Mouse (Mus musculus) heart, embryonic 12.5 days (tissue): ENCODE results near the gene Tiam1. TPM values are rescaled to one million over a fixed set of nuclear protein-coding genes. Genes with fewer than 3 reads are reported as not detected.

ENCODE experiments used
- ATAC-seq: fragments of 200-750 bp; cut with Nextera tagmentation; 2 replicates; pipeline ENCODE4 v1.8.0; 2017; ENCODE audit warnings: moderate TSS enrichment, moderate library complexity; ENCODE audit not compliant: insufficient number of reproducible peaks, low FRiP score
- H3K27ac ChIP-seq: fragments of 300-500 bp; sonication (generic); 2 replicates; pipeline ENCODE4 v1.5.1; 2016; ENCODE audit warnings: mild to moderate bottlenecking, moderate library complexity; ENCODE audit not compliant: poor library complexity, severe bottlenecking
- H3K27me3 ChIP-seq: fragments of 300-500 bp; sonication (generic); replicated peaks from 2 replicates; pipeline ENCODE4 v1.6.1; 2016; ENCODE audit warnings: mild to moderate bottlenecking, moderate library complexity
- H3K36me3 ChIP-seq: fragments of 300-500 bp; sonication (generic); 2 replicates; pipeline ENCODE4 v1.6.1; 2016; ENCODE audit warnings: mild to moderate bottlenecking, moderate library complexity
- H3K4me1 ChIP-seq: fragments of 300-500 bp; sonication (generic); replicated peaks from 2 replicates; pipeline ENCODE4 v1.6.1; 2016; ENCODE audit warnings: mild to moderate bottlenecking
- H3K4me2 ChIP-seq: fragments of 300-500 bp; sonication (generic); 2 replicates; pipeline ENCODE4 v1.6.1; 2016; ENCODE audit warnings: mild to moderate bottlenecking, moderate library complexity
- H3K4me3 ChIP-seq: fragments of 300-500 bp; sonication (generic); 2 replicates; pipeline ENCODE4 v1.5.1; 2016; ENCODE audit warnings: mild to moderate bottlenecking
- H3K9ac ChIP-seq: fragments of 300-500 bp; sonication (generic); 2 replicates; pipeline ENCODE4 v1.6.1; 2016; ENCODE audit warnings: mild to moderate bottlenecking, moderate library complexity
- H3K9me3 ChIP-seq: fragments of 300-500 bp; sonication (generic); replicated peaks from 2 replicates; pipeline ENCODE4 v1.6.1; 2016; ENCODE audit warnings: mild to moderate bottlenecking, moderate library complexity
- WGBS: fragments of 180-500 bp; shearing (Covaris S2); methylation state at CpG from one replicate; pipeline ENCODE4 v1.1.7; 2016; 5-methylcytosine and 5-hydroxymethylcytosine counted together
- polyA plus RNA-seq: library from polyadenylated mRNA; unstranded; fragments of >200 nt; fragmentation: Nextera tagmentation; extraction: Ambion mirVana; gene quantifications from 2 replicates; pipeline ENCODE4 v1.2.1, GENCODE M21; 2016

The Tiam1 gene
- polyA plus RNA-seq, 1 experiment from 2014 or later, result 16.9 TPM

DNA sequence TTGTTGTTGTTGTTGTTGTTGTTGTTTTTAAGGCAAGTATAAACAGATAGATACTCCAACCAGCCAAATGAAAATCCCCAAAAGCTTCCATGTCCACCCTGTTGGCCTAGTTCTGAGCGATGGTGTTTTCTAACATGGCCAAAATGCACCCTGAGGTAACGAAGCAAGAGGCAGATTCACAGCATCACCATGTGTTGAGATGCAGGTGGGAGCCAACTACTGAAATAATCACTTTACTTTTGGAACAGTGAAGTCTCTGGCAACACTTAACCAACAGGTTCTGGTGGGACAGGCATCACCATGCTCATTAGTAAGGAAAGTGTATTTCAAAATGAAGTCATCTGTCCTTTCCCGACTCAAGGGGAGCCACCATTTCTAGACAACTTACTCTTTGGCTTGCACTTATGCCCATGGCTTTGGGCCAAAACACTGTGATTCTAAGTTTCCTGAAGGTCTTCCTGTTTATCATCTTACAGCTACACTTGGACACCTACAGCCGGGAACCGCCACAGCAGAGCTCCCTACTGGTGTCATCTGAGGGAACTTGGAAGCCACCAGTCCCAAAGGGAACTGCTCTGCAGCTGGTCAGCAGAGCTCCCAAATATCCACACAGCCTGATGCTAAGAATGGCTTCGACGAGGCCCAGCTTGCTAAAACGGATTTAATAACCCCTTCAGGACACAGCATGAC is 230.7 kb downstream of the Tiam1 start:
- ATAC-seq, result no peak
- Histone ChIP-seq H3K4me2 (no peak overlapping the region), H3K27me3 (no peaks in the 10 kb centered on the region), H3K36me3 (no peaks in the 10 kb centered on the region), H3K9me3 (no peaks in the 10 kb centered on the region), H3K27ac (no peak overlapping the region), H3K9ac (no peak overlapping the region), H3K4me1 (peaks cover 11% of the 10 kb centered on the region), H3K4me3 (no peak overlapping the region)
- 73% methylated on average over 8 of the region's 8 CpGs for WGBS

DNA sequence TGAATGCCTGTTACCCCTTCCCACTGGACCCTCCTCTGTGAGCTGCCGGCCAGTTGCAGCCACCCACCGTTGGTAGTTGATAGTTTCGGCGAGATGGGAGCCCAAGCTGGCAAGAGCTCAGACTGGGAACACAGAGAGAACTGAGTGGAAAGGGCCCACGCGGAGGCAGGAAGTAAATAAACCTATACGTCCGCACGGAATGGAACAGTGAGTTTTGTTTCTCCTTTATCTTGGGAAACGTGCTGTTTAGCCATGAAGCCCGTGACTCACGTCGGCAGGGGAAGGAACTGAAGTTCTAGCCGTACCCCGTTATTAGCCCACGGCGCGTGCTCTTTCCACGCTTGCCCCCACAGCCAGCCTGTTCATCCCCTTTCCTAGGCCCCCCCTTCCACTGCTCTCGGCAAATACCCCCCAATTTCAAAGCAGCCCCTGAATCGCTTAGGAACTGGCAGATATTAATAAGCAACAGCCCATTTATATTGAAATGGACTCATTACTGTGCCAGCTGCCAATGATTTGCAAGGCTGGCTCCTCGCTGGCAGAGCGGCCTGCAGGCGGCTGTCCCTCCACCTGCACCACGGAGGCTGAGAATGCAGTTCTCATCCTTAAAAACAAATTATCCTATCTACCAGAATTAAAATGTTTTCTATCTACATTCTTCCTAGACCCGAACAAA is 234.0 kb downstream of the Tiam1 start:
- no peak overlapping the region for H3K27ac ChIP-seq
- no peaks in the 10 kb centered on the region for H3K36me3 ChIP-seq
- H3K4me2 ChIP-seq, result 0 out of 2 replicates have a peak overlapping the region, but pooled peaks have one; percentile 2
- WGBS, result 61% methylated on average over 26 of the region's 26 CpGs
- no peaks in the 10 kb centered on the region for H3K9me3 ChIP-seq
- peaks cover 11% of the 10 kb centered on the region for H3K4me1 ChIP-seq
- H3K4me3 ChIP-seq, result no peak overlapping the region
- no peaks in the 10 kb centered on the region for H3K27me3 ChIP-seq
- H3K9ac ChIP-seq, result no peak overlapping the region
- ATAC-seq, result no peak

DNA sequence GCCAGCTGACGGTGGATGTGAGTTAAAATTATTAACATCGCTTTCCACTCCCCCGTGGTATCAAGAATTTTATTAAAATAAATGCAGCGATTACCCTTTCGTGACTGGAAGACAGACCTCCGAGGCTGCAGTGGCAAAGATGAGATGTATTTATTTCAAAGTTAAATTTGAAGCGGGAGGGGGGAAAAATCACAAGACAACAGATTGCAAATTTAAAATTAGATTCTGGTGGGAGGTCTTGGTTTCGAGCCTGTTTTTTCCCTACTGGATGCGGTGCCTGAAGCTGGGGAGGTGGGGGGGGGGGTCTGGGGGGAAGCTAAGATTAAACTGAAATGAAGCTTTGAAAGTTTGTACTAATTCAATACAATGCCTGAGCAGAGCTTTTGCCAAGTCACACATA is 235.9 kb downstream of the Tiam1 start:
- Histone ChIP-seq H3K4me2 (no peak overlapping the region), H3K4me3 (no peak overlapping the region), H3K9ac (no peak overlapping the region), H3K9me3 (no peaks in the 10 kb centered on the region), H3K36me3 (no peaks in the 10 kb centered on the region), H3K27me3 (no peaks in the 10 kb centered on the region), H3K27ac (no peak overlapping the region), H3K4me1 (peaks cover 6% of the 10 kb centered on the region)
- 87% methylated on average over 9 of the region's 9 CpGs for WGBS
- ATAC-seq, result no peak

DNA sequence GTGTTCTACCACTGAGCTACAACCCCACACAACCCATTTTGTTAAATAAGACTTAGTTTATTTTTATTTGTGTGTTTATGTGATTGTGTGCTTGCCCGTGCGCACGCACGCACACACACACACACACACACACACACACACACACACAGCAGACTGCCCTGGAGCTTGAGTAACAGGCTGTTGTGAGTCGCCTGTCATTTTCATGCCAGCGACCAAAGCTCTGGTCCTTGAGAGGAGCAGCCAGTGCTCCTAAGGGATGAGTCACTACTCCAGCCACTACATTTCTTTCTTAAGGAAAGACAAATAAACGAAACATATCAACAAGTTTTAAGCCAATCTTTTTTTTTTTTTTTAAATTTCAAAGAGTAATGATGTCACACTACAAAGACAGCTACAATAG is 236.7 kb downstream of the Tiam1 start:
- Histone ChIP-seq H3K4me2 (no peak overlapping the region), H3K4me1 (peaks cover under 1% of the 10 kb centered on the region), H3K9me3 (no peaks in the 10 kb centered on the region), H3K27ac (no peak overlapping the region), H3K9ac (no peak overlapping the region), H3K36me3 (no peaks in the 10 kb centered on the region), H3K27me3 (no peaks in the 10 kb centered on the region), H3K4me3 (no peak overlapping the region)
- WGBS, result 86% methylated on average over 7 of the region's 7 CpGs
- ATAC-seq, result no peak

DNA sequence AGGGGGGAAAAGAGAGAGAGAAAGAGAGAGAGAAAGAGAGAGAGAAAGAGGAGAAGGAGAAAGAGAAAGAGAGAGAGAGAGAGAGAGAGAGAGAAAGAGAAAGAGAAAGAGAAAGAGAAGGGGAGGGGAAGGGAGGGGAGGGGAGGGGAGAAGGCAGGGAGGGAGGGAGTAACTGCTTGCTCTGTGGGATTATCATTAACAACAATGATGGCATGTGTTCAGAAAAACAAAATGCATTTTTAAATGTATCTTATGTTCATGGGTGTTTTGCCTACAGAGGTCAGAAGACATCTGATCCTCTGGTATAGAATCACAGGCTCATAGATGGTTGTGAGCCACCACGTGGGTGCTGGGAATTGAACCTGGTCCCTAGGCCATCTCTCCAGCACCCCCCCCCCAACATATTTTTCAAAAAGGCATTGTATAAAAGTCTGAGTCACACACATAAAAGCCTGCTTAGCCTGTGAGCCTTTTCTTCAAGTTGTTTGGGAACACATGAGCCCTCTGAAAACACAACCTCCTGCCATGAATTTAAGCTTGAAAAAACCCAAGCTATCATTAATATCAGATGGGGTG is 237.8 kb downstream of the Tiam1 start:
- no peaks in the 10 kb centered on the region for H3K9me3 ChIP-seq
- no peak overlapping the region for H3K27ac ChIP-seq
- no peak for ATAC-seq

DNA sequence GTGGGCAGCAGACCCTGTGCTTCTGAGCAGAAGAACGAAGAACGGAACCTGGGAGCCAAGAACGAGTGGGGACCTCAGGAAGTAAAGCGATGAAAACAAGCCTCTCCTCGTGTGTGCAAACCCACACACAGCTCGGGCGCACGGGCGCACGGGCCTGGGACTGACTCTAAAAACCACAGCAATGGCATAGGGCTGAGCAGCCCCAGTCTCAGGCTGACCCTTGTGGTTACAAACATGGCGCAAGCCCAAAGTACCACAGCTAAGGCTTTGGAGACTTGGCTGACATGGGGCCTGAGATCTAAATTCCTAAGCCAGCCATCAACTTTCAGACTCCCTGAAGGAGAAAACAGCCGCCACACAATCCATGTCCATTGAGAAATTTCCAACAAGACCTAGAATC is 239.4 kb downstream of the Tiam1 start:
- no peaks in the 10 kb centered on the region for H3K4me1 ChIP-seq
- H3K4me2 ChIP-seq, result no peak overlapping the region
- 90% methylated on average over 12 of the region's 12 CpGs for WGBS
- no peak overlapping the region for H3K4me3 ChIP-seq
- no peak for ATAC-seq
- H3K9me3 ChIP-seq, result no peaks in the 10 kb centered on the region
- no peaks in the 10 kb centered on the region for H3K36me3 ChIP-seq
- no peaks in the 10 kb centered on the region for H3K27me3 ChIP-seq
- H3K9ac ChIP-seq, result no peak overlapping the region
- no peak overlapping the region for H3K27ac ChIP-seq

More for the DNA sequence above, 237.8 kb downstream of the Tiam1 start:
- no peaks in the 10 kb centered on the region for H3K36me3 ChIP-seq
- H3K4me3 ChIP-seq, result no peak overlapping the region
- H3K4me1 ChIP-seq, result no peaks in the 10 kb centered on the region; the same call in 1 of the 2 replicates
- no peaks in the 10 kb centered on the region for H3K27me3 ChIP-seq
- no peak overlapping the region for H3K4me2 ChIP-seq
- 92% methylated on average over 1 of the region's 1 CpGs for WGBS
- no peak overlapping the region for H3K9ac ChIP-seq

DNA sequence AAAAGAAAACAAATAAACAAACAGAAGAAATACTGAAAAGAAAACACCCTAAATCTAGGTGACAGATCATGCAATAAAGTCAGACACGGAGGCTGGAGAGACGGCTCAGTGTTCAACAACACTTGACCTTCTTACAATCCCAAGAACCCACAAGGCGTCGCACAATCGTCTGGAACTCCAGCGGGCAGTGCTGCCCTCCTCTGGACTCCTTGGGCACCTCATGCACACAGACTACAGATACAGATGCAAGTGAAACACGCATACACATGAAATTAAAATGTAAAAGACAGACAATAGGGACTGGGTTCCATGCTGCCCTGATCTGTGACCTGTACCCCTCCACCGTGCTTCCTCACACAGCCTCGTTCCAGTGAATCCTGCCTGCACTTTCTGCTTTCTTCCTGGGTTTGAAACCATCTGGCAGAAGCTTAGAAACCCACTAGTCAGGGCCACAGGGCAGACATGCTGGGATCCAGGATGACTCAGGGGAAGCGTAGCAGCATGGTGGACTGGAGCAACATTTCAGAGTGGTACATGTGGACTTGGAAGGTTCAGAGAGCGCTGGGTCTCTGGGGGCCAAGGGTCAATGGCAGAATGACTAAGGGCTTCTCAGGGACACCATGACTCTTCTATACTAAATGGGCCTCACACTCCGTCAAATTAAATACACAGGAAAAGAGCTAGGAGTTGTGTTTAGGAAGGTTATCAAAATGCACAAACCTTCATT is 240.8 kb downstream of the Tiam1 start:
- no peaks in the 10 kb centered on the region for H3K4me1 ChIP-seq
- 92% methylated on average over 12 of the region's 12 CpGs for WGBS
- no peaks in the 10 kb centered on the region for H3K27me3 ChIP-seq
- no peaks in the 10 kb centered on the region; the same call in 1 of the 2 replicates for H3K36me3 ChIP-seq
- no peak overlapping the region for H3K4me2 ChIP-seq
- no peak overlapping the region for H3K9ac ChIP-seq
- H3K4me3 ChIP-seq, result no peak overlapping the region
- H3K9me3 ChIP-seq, result no peaks in the 10 kb centered on the region
- no peak for ATAC-seq
- H3K27ac ChIP-seq, result no peak overlapping the region

DNA sequence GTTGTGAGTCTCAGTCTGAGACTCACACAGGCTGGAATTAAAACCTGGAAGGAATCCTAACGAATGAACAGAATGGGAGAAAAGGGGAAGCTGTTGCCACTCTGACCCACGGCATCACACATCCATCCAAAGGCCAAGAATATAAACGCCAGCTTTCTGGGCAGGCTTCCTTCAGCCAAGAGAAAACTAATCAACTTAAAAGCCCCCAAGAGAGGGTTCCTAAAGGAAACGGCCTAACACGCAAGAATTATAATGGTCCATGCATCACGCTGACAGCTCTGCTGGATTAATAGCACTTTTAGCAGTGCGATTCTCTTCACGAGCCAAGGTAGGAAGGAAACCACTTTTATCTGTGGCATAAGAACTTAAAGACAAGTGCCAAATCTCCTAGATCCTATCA is 242.9 kb downstream of the Tiam1 start:
- ATAC-seq, result no peak
- Histone ChIP-seq H3K27me3 (no peaks in the 10 kb centered on the region), H3K9ac (no peak overlapping the region), H3K4me1 (no peaks in the 10 kb centered on the region), H3K9me3 (no peaks in the 10 kb centered on the region), H3K27ac (no peak overlapping the region), H3K36me3 (no peaks in the 10 kb centered on the region; the same call in 1 of the 2 replicates), H3K4me2 (no peak overlapping the region), H3K4me3 (no peak overlapping the region)
- WGBS, result 71% methylated on average over 8 of the region's 8 CpGs

DNA sequence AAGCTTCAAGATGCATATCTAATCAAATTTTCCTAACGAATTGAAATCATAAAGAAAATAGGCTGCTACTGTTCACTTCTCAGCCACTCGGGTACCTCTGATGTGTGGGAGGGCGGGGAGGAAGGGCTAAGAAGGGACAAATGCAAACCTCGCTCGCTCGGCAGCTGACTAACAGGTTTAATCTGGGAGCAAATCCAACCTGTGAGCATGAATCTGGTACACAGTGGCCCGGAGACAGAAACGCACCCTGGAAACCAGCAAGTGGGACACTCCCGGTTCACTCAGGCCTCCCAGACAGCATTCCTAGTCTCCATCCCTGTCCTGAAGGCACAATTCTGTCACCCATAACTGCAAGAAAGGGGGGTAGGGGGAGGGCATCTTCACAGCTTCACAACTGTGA is 244.4 kb downstream of the Tiam1 start:
- no peak for ATAC-seq
- H3K4me2 ChIP-seq, result no peak overlapping the region
- no peak overlapping the region for H3K27ac ChIP-seq
- no peak overlapping the region for H3K9ac ChIP-seq
- no peaks in the 10 kb centered on the region for H3K27me3 ChIP-seq
- H3K36me3 ChIP-seq, result no peaks in the 10 kb centered on the region; the same call in 1 of the 2 replicates
- H3K4me1 ChIP-seq, result no peaks in the 10 kb centered on the region
- 65% methylated on average over 9 of the region's 9 CpGs for WGBS
- H3K4me3 ChIP-seq, result no peak overlapping the region
- no peaks in the 10 kb centered on the region for H3K9me3 ChIP-seq

DNA sequence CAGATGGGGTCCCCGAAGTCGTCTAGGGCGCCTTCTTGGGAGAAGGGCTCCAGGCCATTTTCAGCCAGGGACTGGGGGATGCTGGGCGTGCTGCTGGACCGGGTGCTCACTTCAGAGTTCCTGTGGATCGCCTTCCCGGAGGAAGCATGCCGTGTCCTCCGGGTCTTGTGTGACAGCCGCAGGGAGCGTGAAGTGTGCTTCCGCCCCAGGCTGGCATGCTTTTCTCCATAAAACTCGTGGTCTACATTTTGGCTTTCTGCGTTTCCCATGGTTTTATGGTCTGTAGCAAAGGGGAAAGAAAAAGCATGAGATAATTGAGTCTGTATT is 245.3 kb downstream of the Tiam1 start:
- H3K4me1 ChIP-seq, result no peaks in the 10 kb centered on the region
- H3K9me3 ChIP-seq, result no peaks in the 10 kb centered on the region; the same call in 1 of the 2 replicates
- no peaks in the 10 kb centered on the region for H3K27me3 ChIP-seq
- H3K36me3 ChIP-seq, result peaks cover 3% of the 10 kb centered on the region; the same call in 1 of the 2 replicates
- WGBS, result 83% methylated on average over 14 of the region's 14 CpGs
- no peak for ATAC-seq
- no peak overlapping the region for H3K4me2 ChIP-seq
- H3K27ac ChIP-seq, result no peak overlapping the region
- no peak overlapping the region for H3K4me3 ChIP-seq
- H3K9ac ChIP-seq, result no peak overlapping the region
